Mouse (Mus musculus): ENCODE data around the gene 4930519P11Rik. TPM values are rescaled to one million over a fixed set of nuclear protein-coding genes. Genes with fewer than 3 reads are reported as not detected.

4930519P11Rik gene
- polyA plus RNA-seq (2012; rRNA removed): 1.0 and 2.4 TPM in 2 replicates

GRCm38 (mm10) chr2:154613118-154614115 is at the start of gene 4930519P11Rik, which contains the start of gene Zfp341:
Gene 4930519P11Rik, minus strand, starts transcription at chr2:154613437.
Gene Zfp341, plus strand, starts transcription at chr2:154613297.

GRCm38 (mm10) chr2:154651363-154651762 is 38.1 kb upstream of the 4930519P11Rik start, which contains the start of gene Chmp4b:
Gene Chmp4b, plus strand, starts transcription at chr2:154651705.

GRCm38 (mm10) chr2:154603638-154604153 is 9.5 kb downstream of the 4930519P11Rik start, which contains the start of gene Pxmp4:
Gene Pxmp4, minus strand, starts transcription at chr2:154603708.

GRCm38 (mm10) chr2:154569836-154570286 is 43.4 kb downstream of the 4930519P11Rik start, which contains the start of gene E2f1:
Gene E2f1, minus strand, starts transcription at chr2:154569892.

Other genes starting within 250 kb of the 4930519P11Rik start
- 9.0 and 12.3 TPM in 2 replicates for gene Cdk5rap1, start 240.4 kb downstream of the 4930519P11Rik start, polyA plus RNA-seq (2012; rRNA removed)
- 33.9 and 42.2 TPM in 2 replicates for gene Snta1, start 205.3 kb downstream of the 4930519P11Rik start, polyA plus RNA-seq (2012; rRNA removed)
- gene Cbfa2t2, start 177.0 kb downstream of the 4930519P11Rik start, polyA plus RNA-seq (2012; rRNA removed): 18.4 and 20.1 TPM in 2 replicates
- gene 1700003F12Rik, start 66.4 kb downstream of the 4930519P11Rik start, polyA plus RNA-seq (2012; rRNA removed): 0.26 and 0.47 TPM in 2 replicates
- gene Actl10, start 61.7 kb downstream of the 4930519P11Rik start, polyA plus RNA-seq (2012; rRNA removed): 0.10 TPM in 1 of 2 replicates, not detected in the other
- 3.2 and 4.2 TPM in 2 replicates for gene Necab3, start 54.5 kb downstream of the 4930519P11Rik start, polyA plus RNA-seq (2012; rRNA removed)
- 27.7 and 43.1 TPM in 2 replicates for gene E2f1, start 43.5 kb downstream of the 4930519P11Rik start, polyA plus RNA-seq (2012; rRNA removed)
- 27.0 and 34.1 TPM in 2 replicates for gene Pxmp4, start 9.7 kb downstream of the 4930519P11Rik start, polyA plus RNA-seq (2012; rRNA removed)
- gene Zfp341, start 140 bp downstream of the 4930519P11Rik start, polyA plus RNA-seq (2012; rRNA removed): 9.1 and 10.9 TPM in 2 replicates
- 96.2 and 109 TPM in 2 replicates for gene Chmp4b, start 38.3 kb upstream of the 4930519P11Rik start, polyA plus RNA-seq (2012; rRNA removed)
- gene Gm14214, start 156.6 kb upstream of the 4930519P11Rik start, polyA plus RNA-seq (2012; rRNA removed): not detected in 2 replicates
- gene Raly, start 177.7 kb upstream of the 4930519P11Rik start, polyA plus RNA-seq (2012; rRNA removed): 361 and 481 TPM in 2 replicates
- gene a, start 178.0 kb upstream of the 4930519P11Rik start, polyA plus RNA-seq (2012; rRNA removed): 0.39 and 0.57 TPM in 2 replicates

Measured in ovary, adult 2 months (tissue).